Mouse (Mus musculus): ENCODE data around the gene Ctnna3. TPM values are rescaled to one million over a fixed set of nuclear protein-coding genes. Genes with fewer than 3 reads are reported as not detected.
A peak's percentile ranks its signal among the peaks of the same experiment; 100 is the strongest.

Gene Ctnna3
- total RNA-seq, 2 experiments from 2014 or later: not detected

DNA sequence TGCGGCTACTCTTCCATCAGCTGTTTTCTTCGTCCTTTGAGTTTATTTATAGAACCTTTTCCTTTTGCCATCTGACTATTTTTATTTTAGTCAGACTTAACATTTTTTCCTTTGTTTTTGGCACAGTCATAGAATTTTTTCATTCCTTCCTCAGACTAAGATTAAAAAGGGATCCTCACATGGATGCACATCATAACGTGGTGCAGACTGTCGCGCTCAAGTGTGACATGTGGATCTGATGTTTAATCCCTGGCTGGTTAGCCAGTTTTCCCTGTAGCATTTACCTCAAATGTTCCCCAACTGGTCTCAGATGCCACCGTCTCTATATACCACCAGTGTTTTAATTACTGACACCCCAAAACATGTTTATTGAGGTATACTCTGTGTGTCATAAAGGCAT lies 246.4 kb downstream of the Ctnna3 start:
- ATAC-seq (replicated peaks; ENCODE audit: poor library complexity): no peak

DNA sequence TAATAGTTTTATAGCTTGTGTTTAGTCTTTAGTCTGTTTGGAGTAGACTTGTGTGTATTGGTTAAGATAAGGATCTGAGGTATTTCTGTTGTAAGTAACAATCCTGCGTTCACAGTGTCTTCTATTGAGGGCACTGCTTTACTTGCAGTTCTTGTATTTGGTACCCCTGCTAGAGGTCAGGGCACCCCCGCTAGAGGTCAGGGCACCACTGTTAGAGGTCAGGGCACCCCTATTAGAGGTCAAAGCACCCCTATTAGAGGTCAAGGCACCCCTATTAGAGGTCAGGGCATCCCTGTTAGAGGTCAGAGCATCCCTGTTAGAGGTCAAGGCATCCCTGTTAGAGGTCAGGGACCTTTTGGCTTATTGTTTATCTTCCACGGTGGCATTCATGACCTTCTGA lies 259.3 kb downstream of the Ctnna3 start:
- ATAC-seq (replicated peaks; ENCODE audit: poor library complexity): no peak

DNA sequence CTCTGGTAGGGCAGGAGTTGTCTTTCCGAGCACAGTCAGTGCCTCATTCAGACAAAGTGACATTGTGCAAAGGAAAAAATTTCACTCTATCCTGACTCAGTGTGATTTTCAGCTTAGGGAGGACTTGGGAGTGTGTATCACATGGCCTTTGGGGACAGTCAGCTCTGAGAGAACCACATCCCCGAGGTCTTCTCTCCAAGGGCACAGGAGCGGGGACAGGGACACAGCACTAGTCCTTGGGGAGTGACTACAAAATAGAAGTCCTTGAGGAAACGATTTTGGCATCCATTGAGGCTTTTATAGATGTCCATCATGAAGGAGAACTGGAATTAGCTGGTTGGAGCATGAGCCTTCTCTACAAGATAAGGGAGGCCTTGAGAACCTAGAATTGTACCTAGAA lies 259.8 kb downstream of the Ctnna3 start:
- no peak for ATAC-seq (replicated peaks; ENCODE audit: poor library complexity)

DNA sequence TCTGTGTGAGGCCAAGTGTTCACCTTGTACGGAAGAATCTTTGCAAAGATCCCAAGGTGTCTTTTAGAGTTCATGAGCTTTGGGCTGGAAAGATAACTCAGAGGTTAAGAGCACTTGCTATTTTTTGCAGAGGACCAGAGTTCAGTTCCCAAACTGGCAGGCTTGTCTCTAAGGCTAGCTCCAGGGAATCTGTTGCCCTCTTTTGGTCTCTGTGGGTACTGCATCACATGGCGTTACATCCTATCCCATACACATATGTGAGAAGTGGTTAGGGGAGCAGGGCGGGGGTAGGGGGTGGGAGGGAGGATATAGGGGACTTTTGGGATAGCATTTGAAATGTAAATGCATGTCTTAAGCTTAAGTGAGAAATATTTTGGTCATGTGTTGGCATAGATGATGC lies 262.1 kb downstream of the Ctnna3 start:
- ATAC-seq (replicated peaks; ENCODE audit: poor library complexity): peak; percentile 96

DNA sequence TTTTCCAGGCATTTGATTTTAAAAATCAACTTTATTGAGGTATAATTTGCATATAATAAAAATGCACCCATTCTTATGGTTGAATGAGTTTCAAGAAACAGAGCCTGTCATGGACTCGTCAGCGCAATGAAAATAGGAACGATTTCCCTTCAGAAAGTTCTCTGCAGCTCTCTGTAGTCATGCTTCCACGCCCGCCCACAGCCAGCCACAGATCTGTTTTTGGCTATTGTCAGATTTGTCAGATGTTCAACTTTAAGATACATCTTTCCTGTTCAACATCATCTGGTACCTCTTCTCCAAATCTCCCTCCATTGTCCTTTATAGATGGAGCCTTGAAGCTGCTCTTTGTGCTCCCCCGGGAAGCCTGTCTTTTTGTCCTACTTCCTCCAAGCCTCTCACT lies 280.3 kb downstream of the Ctnna3 start:
- ATAC-seq (replicated peaks; ENCODE audit: poor library complexity): no peak

DNA sequence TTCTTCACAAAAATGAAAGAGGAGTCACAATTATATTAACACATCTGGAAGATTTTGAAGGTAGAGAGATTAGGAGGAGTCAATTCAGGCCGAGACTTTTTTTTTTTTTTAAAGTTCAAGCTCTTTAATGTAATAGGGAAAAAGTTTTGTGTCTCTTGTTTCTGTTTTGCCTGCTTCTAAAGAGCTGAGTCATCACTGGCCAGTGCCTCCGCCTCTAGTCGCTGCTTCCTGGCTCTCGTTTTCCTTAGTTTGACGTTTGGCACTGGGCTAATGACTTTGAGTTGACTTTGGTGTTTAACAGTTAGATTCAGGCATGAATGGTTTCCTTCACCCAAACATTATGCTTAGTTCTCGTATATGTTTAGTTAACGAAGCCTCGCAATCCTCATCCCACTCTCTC lies 282.6 kb downstream of the Ctnna3 start:
- ATAC-seq (replicated peaks; ENCODE audit: poor library complexity): peak; percentile 55

DNA sequence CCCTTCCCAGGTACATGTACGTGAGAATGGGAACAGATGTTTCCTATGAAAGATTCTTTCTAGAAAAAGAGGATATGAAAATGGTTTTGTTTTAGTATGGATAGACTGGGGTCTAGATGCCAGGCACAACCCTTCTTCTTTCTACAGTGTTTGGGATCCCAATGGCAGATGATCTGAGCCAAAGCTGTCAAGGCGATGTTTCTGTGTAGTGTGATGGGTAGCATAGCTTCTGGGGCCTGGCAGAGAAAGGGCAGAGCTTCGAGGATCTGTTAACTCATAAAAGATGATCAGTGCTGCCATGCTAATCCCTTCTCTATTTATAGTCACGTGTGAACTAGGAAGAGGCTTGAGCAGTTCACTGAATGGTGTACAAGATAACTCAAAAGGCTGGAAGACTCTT lies 284.3 kb downstream of the Ctnna3 start:
- no peak for ATAC-seq (replicated peaks; ENCODE audit: poor library complexity)

DNA sequence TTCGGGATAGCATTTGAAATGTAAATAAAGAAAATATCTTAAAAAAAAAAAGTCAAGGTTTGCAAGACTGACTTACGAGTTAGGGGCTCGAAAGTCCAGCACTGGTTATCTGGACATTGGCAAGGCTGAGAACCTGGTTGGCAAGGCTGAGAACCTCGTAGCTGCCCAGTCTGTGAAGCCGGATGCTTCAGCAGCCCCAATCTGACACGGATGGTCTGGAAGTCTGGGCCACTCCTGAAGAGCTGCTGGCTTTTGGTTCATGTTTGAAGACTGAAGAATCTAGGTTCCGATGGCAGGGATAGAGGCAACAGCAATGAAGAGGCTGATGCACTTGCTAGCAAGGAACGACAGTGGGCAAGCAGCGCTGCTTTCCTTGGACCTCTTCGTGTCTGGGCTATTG lies 339.0 kb downstream of the Ctnna3 start:
- no peak for ATAC-seq (replicated peaks; ENCODE audit: poor library complexity)

DNA sequence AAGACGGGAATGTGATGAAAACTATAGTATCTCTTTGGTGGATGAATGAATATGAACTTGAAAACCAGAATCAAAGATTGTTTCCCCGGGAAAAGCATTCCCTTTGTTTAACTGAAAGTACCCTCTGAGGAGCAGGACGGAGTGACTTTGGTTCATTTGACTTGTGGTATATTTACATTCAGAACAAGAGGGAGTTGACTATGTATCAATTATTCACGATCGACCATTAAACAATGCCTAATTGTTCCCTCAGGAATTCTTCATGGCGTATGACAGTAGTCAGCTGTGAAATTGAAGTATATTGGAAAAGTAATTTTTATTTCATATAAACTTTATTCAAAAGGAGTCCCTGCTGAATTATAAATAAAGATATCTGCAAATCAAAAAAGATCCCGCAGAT lies 341.8 kb downstream of the Ctnna3 start:
- no peak for ATAC-seq (replicated peaks; ENCODE audit: poor library complexity)

DNA sequence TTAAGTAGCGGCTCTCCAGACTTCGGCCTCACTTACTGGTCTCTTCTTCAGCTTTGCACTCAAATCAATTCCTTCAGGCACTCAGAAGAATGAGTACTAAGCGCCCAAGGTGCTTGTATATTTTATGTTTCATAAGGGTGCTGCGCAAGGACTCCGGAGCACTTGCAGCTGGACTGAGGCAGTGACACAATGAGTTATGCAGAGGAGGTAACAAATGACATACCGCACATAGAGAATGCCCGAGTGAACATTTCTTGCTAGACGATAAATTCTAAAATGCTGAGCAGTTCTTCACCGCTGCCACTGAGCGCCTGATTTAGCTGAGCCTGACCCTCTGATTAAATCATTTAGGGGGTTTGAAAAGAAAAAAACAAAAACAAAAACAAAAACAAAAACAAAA lies 342.2 kb downstream of the Ctnna3 start:
- ATAC-seq (replicated peaks; ENCODE audit: poor library complexity): no peak

DNA sequence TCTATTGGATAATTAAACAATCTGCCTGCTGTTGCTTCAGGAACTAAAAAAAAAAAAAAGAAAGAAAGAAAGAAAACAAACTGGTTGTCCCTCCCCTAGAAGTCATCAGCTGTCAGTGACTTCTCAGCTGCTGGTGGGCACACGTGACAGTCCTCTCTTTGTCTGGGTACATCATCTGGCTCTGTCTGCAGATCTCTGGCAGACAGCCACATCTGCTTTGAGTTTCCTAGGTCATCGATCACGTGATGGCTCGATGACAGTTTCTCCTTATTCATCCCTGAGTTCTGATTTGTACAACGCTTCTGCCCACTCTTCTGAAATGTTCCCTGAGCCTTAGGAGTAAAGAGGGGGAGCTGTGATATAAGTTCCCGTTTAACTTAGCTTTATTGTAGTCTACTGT lies 352.1 kb downstream of the Ctnna3 start:
- ATAC-seq (replicated peaks; ENCODE audit: poor library complexity): no peak

DNA sequence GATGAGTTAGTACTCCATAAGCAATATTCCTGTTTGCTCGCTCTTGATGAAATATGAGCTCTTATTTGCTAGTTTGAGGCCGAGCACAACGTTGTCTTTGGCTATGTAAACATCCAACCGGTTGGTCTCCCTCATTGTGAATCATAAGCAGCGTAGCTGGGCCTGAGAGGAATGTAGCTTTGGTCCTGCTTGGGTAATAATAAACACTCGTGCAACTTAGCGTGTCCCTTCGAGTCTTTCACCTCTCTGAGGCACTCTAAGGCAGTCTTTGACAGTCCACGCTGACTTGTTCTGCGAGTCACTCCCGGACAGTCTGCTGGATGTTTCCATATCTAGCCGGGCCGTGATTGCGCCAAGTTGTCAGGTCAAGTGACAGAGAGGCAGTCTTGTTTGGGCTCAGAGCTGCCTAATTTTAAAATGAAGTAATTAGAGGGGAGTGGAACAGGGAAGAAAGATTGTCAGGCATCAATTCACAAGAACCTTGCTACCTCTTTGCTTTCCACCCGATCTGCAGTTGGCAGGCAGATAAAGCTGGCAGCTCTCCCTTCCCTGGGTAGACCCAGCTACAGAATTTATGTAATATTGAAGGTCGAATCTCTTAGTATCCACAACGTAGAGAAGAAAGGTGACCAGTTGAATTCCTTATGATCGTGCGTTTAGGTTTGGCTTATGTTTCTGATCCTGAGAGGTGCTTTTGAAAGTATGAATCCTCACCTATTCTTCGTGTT lies 355.1 kb downstream of the Ctnna3 start:
- ATAC-seq (replicated peaks; ENCODE audit: poor library complexity): no peak

DNA sequence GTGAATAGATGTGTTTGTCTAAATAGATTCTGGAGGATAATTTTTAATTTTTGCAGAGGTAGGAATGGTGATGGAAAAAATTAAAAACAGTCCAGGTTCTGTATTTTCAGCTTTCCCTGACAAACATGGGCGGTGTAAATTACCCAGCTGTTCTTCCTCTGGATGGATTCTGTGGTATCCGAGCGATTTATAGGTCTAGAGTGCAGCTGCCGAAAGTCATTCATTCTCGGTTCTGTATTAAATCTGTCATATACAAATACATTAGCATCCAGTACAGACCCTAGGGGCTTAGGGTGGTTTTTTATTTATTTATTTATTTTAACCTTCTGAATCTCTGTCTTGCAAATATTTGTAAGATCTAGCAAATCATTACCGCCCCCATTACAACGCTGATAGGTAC lies 356.5 kb downstream of the Ctnna3 start:
- ATAC-seq (replicated peaks; ENCODE audit: poor library complexity): no peak

DNA sequence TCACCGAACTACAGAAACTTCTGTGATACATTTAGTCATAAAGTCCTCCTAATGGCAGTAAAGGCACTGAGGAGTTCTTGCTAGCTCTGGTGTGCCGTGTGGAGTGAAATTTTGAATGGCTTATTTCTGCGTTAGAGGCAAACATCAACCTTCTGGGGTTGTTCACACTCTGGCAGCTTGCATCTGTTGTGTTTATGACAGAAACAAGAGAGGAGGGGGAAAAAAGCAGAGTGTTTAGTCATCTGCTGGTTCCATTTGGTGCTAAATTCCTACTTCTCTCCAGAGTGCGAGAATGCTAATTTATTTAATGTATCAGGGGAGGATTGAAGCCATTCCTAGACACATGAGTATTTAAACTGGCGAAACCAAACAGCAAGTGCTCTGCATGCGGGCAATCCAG lies 374.0 kb downstream of the Ctnna3 start:
- no peak for ATAC-seq (replicated peaks; ENCODE audit: poor library complexity)

DNA sequence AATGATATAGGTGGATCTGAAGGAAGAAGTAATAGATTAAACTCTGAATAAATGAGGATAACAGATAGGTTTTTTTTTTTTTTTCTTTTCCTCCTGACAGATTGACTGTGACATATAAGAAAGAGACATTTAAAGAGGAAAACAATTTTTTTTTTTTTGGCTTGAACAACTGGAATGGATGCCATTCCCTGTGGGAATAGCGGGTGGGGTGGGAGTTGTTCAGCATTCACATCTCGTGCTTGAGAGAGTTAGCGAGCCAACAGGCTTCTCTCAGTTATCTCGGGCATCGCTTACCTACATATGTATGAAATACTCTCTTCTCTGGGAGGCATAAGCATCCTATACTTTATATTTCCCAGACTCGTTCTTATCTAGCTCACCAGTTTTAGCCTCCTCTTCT lies 375.7 kb downstream of the Ctnna3 start:
- ATAC-seq (replicated peaks; ENCODE audit: poor library complexity): no peak

DNA sequence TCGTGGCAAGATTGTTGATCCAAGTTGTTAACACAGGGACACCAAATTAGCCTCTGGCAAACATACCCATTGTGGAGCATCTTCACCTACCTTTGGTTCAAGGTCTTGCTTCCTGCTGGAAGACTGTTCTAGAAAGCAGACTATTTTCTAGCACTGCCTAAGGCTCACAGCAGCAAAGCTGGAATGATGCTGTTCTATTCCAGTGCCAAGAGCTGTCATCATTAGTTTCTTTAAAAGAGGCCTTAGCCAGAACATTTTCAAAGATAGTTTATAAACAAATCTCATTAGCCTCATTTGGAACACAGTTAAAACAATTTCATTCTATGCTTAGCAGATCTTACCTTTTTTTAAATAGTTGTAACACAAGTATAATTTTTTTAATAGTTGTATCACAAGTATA lies 376.4 kb downstream of the Ctnna3 start:
- ATAC-seq (replicated peaks; ENCODE audit: poor library complexity): no peak

DNA sequence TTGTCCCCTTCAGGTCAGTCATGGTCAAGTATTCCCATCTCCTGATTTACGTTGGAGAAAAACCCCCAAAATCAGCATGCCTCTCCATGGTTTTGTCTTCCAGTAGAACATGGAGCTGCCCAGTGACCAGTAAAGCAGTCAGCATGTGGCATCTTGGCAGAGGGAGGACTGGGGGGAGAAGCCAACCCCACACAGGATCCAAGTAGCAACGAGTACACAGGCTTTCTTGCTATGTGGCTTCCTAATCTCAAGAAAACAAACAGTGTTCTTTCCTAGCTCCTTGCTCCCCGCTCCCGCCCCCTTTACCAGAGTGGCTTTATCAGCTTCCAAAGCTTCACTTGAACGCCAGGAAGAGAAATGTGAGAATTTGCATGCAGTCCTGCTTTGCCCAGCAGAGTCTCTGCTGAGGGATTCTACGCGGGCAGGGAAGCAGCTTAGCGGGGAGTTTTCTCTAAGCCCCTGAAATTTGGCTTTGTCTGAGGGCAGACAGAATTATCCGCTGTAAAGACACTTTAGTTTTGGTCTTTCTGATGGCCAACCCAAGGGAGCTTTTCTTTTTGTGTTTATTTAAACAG lies 380.2 kb downstream of the Ctnna3 start:
- ATAC-seq (replicated peaks; ENCODE audit: poor library complexity): no peak

DNA sequence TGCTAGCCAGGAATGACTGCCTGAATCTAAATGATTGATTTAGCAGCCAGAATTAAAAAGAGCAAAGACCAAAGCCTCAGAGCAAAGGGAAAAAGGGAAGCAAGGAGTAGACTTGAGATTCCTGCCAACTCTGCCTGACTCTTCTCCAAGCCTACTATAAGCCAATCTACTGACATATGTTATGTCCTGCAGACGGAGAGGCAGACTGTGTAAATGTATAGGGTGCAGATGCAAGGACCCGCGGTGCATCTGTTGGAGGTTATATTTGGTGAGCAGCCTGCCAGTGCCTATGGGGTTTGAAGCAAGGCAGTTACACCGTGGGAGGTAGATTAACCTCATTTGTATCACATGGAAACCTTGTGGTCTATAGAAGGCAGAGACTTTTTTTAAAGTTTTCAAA lies 409.1 kb downstream of the Ctnna3 start:
- ATAC-seq (replicated peaks; ENCODE audit: poor library complexity): no peak

DNA sequence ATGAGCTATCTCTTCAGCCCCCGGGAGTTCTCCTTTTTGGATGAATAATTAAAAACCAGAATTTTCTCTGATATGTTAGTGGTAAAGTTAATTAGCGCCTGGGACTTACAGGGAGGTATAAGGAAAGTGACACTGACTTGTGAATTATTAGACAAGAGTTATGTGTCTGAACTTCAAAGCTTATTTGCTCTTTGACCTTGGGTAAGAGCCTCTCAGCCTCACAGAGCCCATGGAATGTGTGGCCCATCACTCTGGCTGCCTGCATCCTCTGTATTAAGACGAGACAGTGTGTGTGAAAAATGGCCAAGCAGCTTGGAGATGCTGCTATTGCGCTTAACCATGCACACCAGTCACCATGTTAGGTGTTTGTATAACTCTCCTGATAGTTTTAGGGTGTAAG lies 422.0 kb downstream of the Ctnna3 start:
- no peak for ATAC-seq (replicated peaks; ENCODE audit: poor library complexity)

DNA sequence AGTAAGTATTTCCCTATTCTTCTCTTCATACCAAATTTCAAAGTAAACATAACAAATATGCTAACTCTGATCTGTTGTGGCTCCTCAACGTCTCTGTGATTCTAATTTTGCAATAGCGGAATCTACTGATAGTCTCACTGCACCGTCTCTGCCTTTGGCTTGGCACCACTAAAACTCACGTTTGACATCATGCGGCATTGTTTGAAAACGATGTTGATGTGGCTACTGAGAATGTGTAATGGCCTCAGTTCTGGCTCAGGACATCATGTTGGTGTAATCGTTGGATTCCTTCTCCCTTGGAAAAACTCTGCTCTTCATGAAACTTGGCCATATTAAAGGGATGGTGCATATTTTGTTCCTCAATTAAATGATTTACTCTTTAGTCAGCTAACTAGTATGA lies 439.2 kb downstream of the Ctnna3 start:
- ATAC-seq (replicated peaks; ENCODE audit: poor library complexity): no peak

DNA sequence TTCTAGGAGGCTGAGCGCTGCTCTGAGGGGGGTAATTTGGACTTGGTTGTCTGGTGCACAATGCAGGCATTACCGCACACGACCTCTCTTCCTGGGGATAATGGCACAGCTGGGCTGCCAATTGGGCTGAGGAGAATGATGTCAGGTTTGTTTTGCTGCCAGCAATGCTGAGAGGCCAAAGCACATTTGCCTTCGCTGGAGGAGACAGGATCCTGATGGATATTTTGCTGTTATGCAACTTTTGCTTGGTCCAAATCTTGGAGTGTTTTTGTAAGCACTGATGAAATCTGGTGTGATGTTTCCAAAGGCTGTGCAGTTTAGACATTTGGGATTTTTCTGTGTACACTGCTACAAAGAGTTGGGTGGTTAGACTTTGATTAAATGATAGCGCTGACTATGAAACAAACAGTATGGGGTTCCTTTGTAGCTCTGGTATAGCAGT lies 450.6 kb downstream of the Ctnna3 start:
- no peak for ATAC-seq (replicated peaks; ENCODE audit: poor library complexity)

DNA sequence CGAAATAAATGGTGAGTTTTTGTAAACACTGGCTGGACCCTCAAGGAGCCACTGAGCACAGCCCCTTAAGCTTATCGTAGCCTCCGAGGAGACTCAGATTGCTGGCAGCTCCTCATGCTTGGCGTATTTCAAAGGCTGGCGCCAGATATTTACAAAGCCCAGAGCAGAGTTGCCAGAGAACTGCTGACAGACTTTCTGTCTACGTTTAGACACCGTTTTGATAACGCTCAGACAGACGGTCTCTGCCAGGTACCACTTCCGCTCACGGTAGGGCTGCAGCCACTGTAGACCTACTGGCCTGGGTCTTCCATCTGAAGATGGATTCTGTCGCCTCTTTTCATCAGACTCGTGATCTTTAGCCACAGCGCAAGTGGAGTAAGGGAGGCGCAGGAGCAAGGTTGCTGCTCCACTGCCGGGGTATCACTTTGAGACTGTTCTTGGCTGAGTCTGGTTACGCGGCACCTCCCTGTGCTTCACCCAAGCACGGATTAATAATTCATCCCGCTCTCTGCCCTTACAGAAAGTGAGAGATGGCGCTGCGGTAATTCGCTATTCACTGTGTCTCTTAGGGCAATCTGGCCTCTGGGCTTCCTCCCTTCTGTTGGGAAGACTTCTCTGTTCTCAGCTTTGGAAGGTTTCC lies 456.7 kb downstream of the Ctnna3 start:
- no peak for ATAC-seq (replicated peaks; ENCODE audit: poor library complexity)

DNA sequence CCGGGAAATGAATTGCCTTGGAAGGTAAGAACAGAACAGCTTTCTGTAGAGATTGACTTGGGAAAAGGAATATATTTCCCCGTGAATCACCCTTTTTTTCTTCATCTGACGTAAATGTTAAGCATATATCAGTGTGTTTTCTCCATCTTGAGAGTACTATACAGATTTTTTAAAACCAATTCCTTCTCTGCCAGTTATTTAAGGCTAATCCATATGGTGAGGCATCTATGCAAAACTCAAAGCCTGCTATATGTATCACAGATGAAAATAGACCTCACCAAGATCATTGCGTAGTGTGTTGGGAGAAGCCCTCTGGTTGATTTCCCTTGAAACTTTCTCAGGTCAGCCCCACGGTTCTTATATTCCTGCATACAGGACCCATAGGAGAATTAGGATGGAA lies 464.7 kb downstream of the Ctnna3 start:
- no peak for ATAC-seq (replicated peaks; ENCODE audit: poor library complexity)

Data from megakaryocyte progenitor cell, adult 5-6 weeks (primary cell).